In the genomic region with DNA sequence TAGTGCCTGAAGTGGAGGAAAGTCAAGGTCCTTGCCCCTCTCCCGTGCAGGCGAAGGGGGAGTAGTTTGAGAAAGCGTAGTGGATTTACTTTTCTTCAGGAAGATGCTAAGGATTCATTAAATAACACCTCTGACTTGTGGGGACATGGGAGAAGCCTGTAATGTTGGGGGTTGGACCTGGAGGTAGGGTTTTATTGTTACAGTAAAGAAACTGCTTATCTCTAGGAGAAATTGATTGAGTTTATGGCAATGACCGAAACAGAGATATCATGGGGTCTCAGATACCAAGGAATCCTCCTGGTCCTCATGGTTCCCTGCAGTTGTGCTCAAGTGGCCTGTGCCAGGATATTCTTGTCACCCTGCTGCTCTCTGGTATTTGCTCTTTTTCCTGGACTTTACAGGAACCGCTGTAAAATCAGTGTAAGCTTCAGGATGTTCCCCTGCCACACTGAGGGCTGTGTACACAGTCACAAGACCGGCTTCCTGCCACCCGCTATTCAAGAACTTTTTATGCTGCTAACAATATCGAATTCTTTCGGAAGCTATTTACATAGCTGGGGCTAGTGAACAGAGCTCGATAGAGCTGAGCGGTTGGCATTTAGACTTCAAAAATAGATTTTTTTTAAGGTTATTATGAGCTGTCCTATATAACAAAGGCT, we compare ENCODE assay signal across 9 mouse cellular contexts.
DNase-seq lines count a peak whose midpoint lies in the region; ATAC-seq and TF ChIP-seq lines count a peak whose summit lies in the region.
"Had no signal": no experiment of that assay in that cellular context is flagged by ENCODE, and none has a peak within 500 bp of the region (broad histone marks: within the 10 kb centered on the region; RNA-seq: fewer than 3 reads in every experiment).

No protein-coding gene starts in this region.

- H3K4me3 ChIP-seq in heart, embryonic 11.5 days (ENCODE audit: low read depth, low read length) = no peak overlapping the region
- H3K4me3 ChIP-seq in liver, postnatal 0 days (ENCODE audit: low read depth, low read length) = no peak overlapping the region

- H3K4me2 ChIP-seq in heart, embryonic 11.5 days = no peak overlapping the region
- 0 out of 2 replicates have a peak overlapping the region, but pooled peaks have one; percentile 18 for H3K4me2 ChIP-seq in liver, postnatal 0 days (ENCODE audit: low read depth, low read length)

- no peak for DNase-seq in heart, postnatal 36 days
- peak; percentile 81 for DNase-seq in brain, adult 2 months (ENCODE audit: low read depth, low spot score)
- DNase-seq in liver, postnatal 0 days = no peak
- no peak for DNase-seq in right cerebral cortex, adult 2 months (ENCODE audit: low spot score in 2 of 2)
- no peak for DNase-seq in urinary bladder, postnatal 36 days (ENCODE audit: low spot score in 2 of 2)
- no peak for DNase-seq in urinary bladder, postnatal 10 days (ENCODE audit: low spot score)
- DNase-seq: gastrocnemius, postnatal 10 days had no signal

- no peaks in the 10 kb centered on the region for H3K27me3 ChIP-seq in heart, embryonic 11.5 days (ENCODE audit: control insufficient read depth, insufficient read depth, low read length)
- no peaks in the 10 kb centered on the region for H3K27me3 ChIP-seq in liver, postnatal 0 days (ENCODE audit: insufficient read depth, low read length)

- H3K9ac ChIP-seq in heart, embryonic 11.5 days (ENCODE audit: low read depth, low read length) = no peak overlapping the region
- H3K9ac ChIP-seq in liver, postnatal 0 days (replicated peaks) = no peak overlapping the region

- no peak for ATAC-seq in heart, embryonic 11.5 days (replicated peaks; ENCODE audit: insufficient number of reproducible peaks, low FRiP score, low TSS enrichment)
- peak; percentile 12 to 41; a peak in 3 of 4 replicates for ATAC-seq in hematopoietic stem cell, adult 5-6 weeks (replicated peaks in 1 of 2; ENCODE audit: insufficient read depth in 1 of 2, low FRiP score in 2 of 2, low TSS enrichment in 1 of 2, low read depth in 1 of 2, poor library complexity in 2 of 2, severe bottlenecking in 2 of 2)
- 0 out of 2 replicates have a peak, but pooled peaks have one; percentile 21 for ATAC-seq in liver, postnatal 0 days

- H3K36me3 ChIP-seq in heart, embryonic 11.5 days (ENCODE audit: control insufficient read depth, insufficient read depth, low read length) = no peaks in the 10 kb centered on the region
- H3K36me3 ChIP-seq in liver, postnatal 0 days (replicated peaks; ENCODE audit: insufficient read depth, low read length) = no peaks in the 10 kb centered on the region

- H3K27ac ChIP-seq in heart, embryonic 11.5 days (ENCODE audit: low read depth, low read length) = peak overlapping the region; percentile 46; the same call in 1 of the 2 replicates
- no peak overlapping the region; the same call in 1 of the 2 replicates for H3K27ac ChIP-seq in liver, postnatal 0 days (ENCODE audit: low read depth)

- intact Hi-C loops in heart, postnatal 36 days (cut with DNase I) = loop anchor here (2.0 to 10.0 kb wide), 2 partner anchors 19 to 123 kb away; no protein-coding TSS in a partner anchor

- peaks cover 2% of the 10 kb centered on the region; the same call in 1 of the 2 replicates for H3K4me1 ChIP-seq in heart, embryonic 11.5 days (ENCODE audit: control insufficient read depth, insufficient read depth, low read length)
- H3K4me1 ChIP-seq in liver, postnatal 0 days (ENCODE audit: insufficient read depth) = no peaks in the 10 kb centered on the region

- TF ChIP-seq EP300 in liver, postnatal 0 days (IDR thresholded peaks at IDR 0.05; ENCODE audit: low read depth) = peak; percentile 50; the same call in 1 of the 2 replicates

- 67% methylated on average over 11 of the region's 11 CpGs for WGBS in heart, embryonic 11.5 days (ENCODE audit: insufficient replicate concordance)
- WGBS in liver, postnatal 0 days (ENCODE audit: insufficient replicate concordance) = 47% methylated on average over 11 of the region's 11 CpGs

- no peaks in the 10 kb centered on the region for H3K9me3 ChIP-seq in heart, embryonic 11.5 days (replicated peaks; ENCODE audit: control insufficient read depth, low read length)
- H3K9me3 ChIP-seq in liver, postnatal 0 days (ENCODE audit: low read length) = no peaks in the 10 kb centered on the region

- no peak for TF ChIP-seq CTCF in liver, postnatal 0 days (IDR thresholded peaks at IDR 0.05; ENCODE audit: low read depth)
